11 mouse cellular contexts compared by ENCODE assay signal in genomic region chr2:11211961-11212562, GRCm38 (mm10). TPM values are rescaled to one million over a fixed set of nuclear protein-coding genes. Genes with fewer than 3 reads are reported as not detected.
DNase-seq lines count a peak whose midpoint lies in the region; ATAC-seq lines count a peak whose summit lies in the region.
"Had no signal": no experiment of that assay in that cellular context is flagged by ENCODE, and none has a peak within 500 bp of the region (broad histone marks: within the 10 kb centered on the region; RNA-seq: fewer than 3 reads in every experiment).

No protein-coding gene starts in this region.

- no peak overlapping the region for H3K4me2 ChIP-seq in heart, embryonic 11.5 days
- H3K4me2 ChIP-seq in kidney, embryonic 15.5 days: no peak overlapping the region
- H3K4me2 ChIP-seq in stomach, embryonic 15.5 days: no peak overlapping the region
- H3K4me2 ChIP-seq in midbrain, embryonic 15.5 days: no peak overlapping the region
- no peak overlapping the region for H3K4me2 ChIP-seq in hindbrain, embryonic 16.5 days (ENCODE audit: low read length)
- H3K4me2 ChIP-seq: hindbrain, embryonic 12.5 days had no signal

- no peaks in the 10 kb centered on the region for H3K27me3 ChIP-seq in heart, embryonic 11.5 days (ENCODE audit: control insufficient read depth, insufficient read depth, low read length)
- no peaks in the 10 kb centered on the region for H3K27me3 ChIP-seq in kidney, embryonic 15.5 days
- no peaks in the 10 kb centered on the region for H3K27me3 ChIP-seq in stomach, embryonic 15.5 days (replicated peaks)
- H3K27me3 ChIP-seq in midbrain, embryonic 15.5 days (replicated peaks): no peaks in the 10 kb centered on the region
- H3K27me3 ChIP-seq in hindbrain, embryonic 16.5 days (replicated peaks; ENCODE audit: control insufficient read depth, insufficient read depth, low read length): no peaks in the 10 kb centered on the region
- H3K27me3 ChIP-seq: hindbrain, embryonic 12.5 days had no signal

- ATAC-seq in heart, embryonic 11.5 days (replicated peaks; ENCODE audit: insufficient number of reproducible peaks, low FRiP score, low TSS enrichment): no peak
- ATAC-seq in common myeloid progenitor, adult 5-6 weeks (replicated peaks; ENCODE audit: low read depth, poor library complexity, severe bottlenecking): peak; percentile 36
- peak; percentile 83 for ATAC-seq in kidney, embryonic 15.5 days (replicated peaks; ENCODE audit: low FRiP score)
- peak; percentile 31; the same call in 1 of the 2 replicates for ATAC-seq in stomach, embryonic 15.5 days (ENCODE audit: insufficient read depth, low FRiP score, low read depth)
- ATAC-seq in monocyte, adult 5-6 weeks (replicated peaks; ENCODE audit: insufficient number of reproducible peaks, low FRiP score, low TSS enrichment, poor library complexity, severe bottlenecking): no peak
- no peak for ATAC-seq in midbrain, embryonic 15.5 days (replicated peaks)
- no peak for ATAC-seq in hindbrain, embryonic 16.5 days

- no peaks in the 10 kb centered on the region for H3K9me3 ChIP-seq in heart, embryonic 11.5 days (replicated peaks; ENCODE audit: control insufficient read depth, low read length)
- no peaks in the 10 kb centered on the region for H3K9me3 ChIP-seq in kidney, embryonic 15.5 days (replicated peaks)
- no peaks in the 10 kb centered on the region for H3K9me3 ChIP-seq in stomach, embryonic 15.5 days
- H3K9me3 ChIP-seq in midbrain, embryonic 15.5 days: no peaks in the 10 kb centered on the region
- no peaks in the 10 kb centered on the region for H3K9me3 ChIP-seq in hindbrain, embryonic 16.5 days (ENCODE audit: control insufficient read depth, low read length)
- H3K9me3 ChIP-seq: hindbrain, embryonic 12.5 days had no signal

- H3K9ac ChIP-seq in heart, embryonic 11.5 days (ENCODE audit: low read depth, low read length): no peak overlapping the region
- no peak overlapping the region for H3K9ac ChIP-seq in kidney, embryonic 15.5 days
- H3K9ac ChIP-seq in stomach, embryonic 15.5 days: no peak overlapping the region
- no peak overlapping the region for H3K9ac ChIP-seq in midbrain, embryonic 15.5 days
- no peak overlapping the region for H3K9ac ChIP-seq in hindbrain, embryonic 16.5 days (ENCODE audit: low read depth, low read length)
- H3K9ac ChIP-seq: hindbrain, embryonic 12.5 days had no signal

- no peak overlapping the region for H3K27ac ChIP-seq in heart, embryonic 11.5 days (ENCODE audit: low read depth, low read length)
- H3K27ac ChIP-seq in kidney, embryonic 15.5 days: no peak overlapping the region
- no peak overlapping the region for H3K27ac ChIP-seq in stomach, embryonic 15.5 days
- no peak overlapping the region for H3K27ac ChIP-seq in midbrain, embryonic 15.5 days
- no peak overlapping the region for H3K27ac ChIP-seq in hindbrain, embryonic 16.5 days (ENCODE audit: low read depth, low read length)
- H3K27ac ChIP-seq: hindbrain, embryonic 12.5 days had no signal

- no peaks in the 10 kb centered on the region for H3K4me1 ChIP-seq in heart, embryonic 11.5 days (ENCODE audit: control insufficient read depth, insufficient read depth, low read length)
- 0 out of 2 replicates have a peak, but pooled peaks cover 4% of the 10 kb centered on the region for H3K4me1 ChIP-seq in kidney, embryonic 15.5 days
- no peaks in the 10 kb centered on the region for H3K4me1 ChIP-seq in stomach, embryonic 15.5 days
- H3K4me1 ChIP-seq in midbrain, embryonic 15.5 days: no peaks in the 10 kb centered on the region
- no peaks in the 10 kb centered on the region for H3K4me1 ChIP-seq in hindbrain, embryonic 16.5 days (ENCODE audit: control insufficient read depth, insufficient read depth, low read depth, low read length)
- H3K4me1 ChIP-seq: hindbrain, embryonic 12.5 days had no signal

- WGBS in heart, embryonic 11.5 days (ENCODE audit: insufficient replicate concordance): 64% methylated on average over 7 of the region's 7 CpGs
- 38% methylated on average over 7 of the region's 7 CpGs for WGBS in kidney, embryonic 15.5 days
- WGBS in stomach, embryonic 15.5 days: 37% methylated on average over 7 of the region's 7 CpGs
- 72% methylated on average over 7 of the region's 7 CpGs for WGBS in midbrain, embryonic 15.5 days
- WGBS in hindbrain, embryonic 16.5 days: 68% methylated on average over 7 of the region's 7 CpGs

- no peaks in the 10 kb centered on the region for H3K36me3 ChIP-seq in heart, embryonic 11.5 days (ENCODE audit: control insufficient read depth, insufficient read depth, low read length)
- no peaks in the 10 kb centered on the region for H3K36me3 ChIP-seq in kidney, embryonic 15.5 days
- H3K36me3 ChIP-seq in stomach, embryonic 15.5 days: no peaks in the 10 kb centered on the region
- H3K36me3 ChIP-seq in midbrain, embryonic 15.5 days (replicated peaks): no peaks in the 10 kb centered on the region
- no peaks in the 10 kb centered on the region for H3K36me3 ChIP-seq in hindbrain, embryonic 16.5 days (ENCODE audit: control insufficient read depth, insufficient read depth, low read length)
- H3K36me3 ChIP-seq: hindbrain, embryonic 12.5 days had no signal

- DNase-seq in heart, adult 11 months: peak; percentile 74
- DNase-seq: thymus, postnatal 25 days had no signal

- H3K4me3 ChIP-seq in heart, embryonic 11.5 days (ENCODE audit: low read depth, low read length): no peak overlapping the region
- no peak overlapping the region for H3K4me3 ChIP-seq in kidney, embryonic 15.5 days (replicated peaks)
- no peak overlapping the region for H3K4me3 ChIP-seq in stomach, embryonic 15.5 days (replicated peaks)
- no peak overlapping the region for H3K4me3 ChIP-seq in midbrain, embryonic 15.5 days
- H3K4me3 ChIP-seq in hindbrain, embryonic 16.5 days (ENCODE audit: low read length): no peak overlapping the region
- H3K4me3 ChIP-seq: erythroblast, embryonic 14.5 days; hindbrain, embryonic 12.5 days had no signal

RNA-seq across cellular contexts. Expression of gene Prkcq, which starts 40.2 kb away (rescaled TPM):
- 1.7 and 2.3 TPM in 2 replicates for polyA plus RNA-seq in heart, embryonic 11.5 days (2014; fragmentation: Nextera tagmentation; extraction: Ambion mirVana)
- total RNA-seq in common myeloid progenitor, adult 5-6 weeks (2017): 10.1 and 16.0 TPM in 2 replicates
- 3.4 and 4.3 TPM in 2 replicates for polyA plus RNA-seq in kidney, embryonic 15.5 days (2015; fragmentation: Nextera tagmentation; extraction: Ambion mirVana)
- polyA plus RNA-seq in stomach, embryonic 15.5 days (2015; fragmentation: Nextera tagmentation; extraction: Ambion mirVana): 2.3 and 2.6 TPM in 2 replicates
- total RNA-seq in monocyte, adult 5-6 weeks (2017): 32.2 to 112 TPM (median 35.0 TPM) in 3 replicates
- 5.6 and 6.9 TPM in 2 replicates for polyA plus RNA-seq in midbrain, embryonic 15.5 days (2015; fragmentation: Nextera tagmentation; extraction: Ambion mirVana)
- polyA plus RNA-seq in hindbrain, embryonic 16.5 days (2015; fragmentation: Nextera tagmentation; extraction: Ambion mirVana): 20.1 and 20.8 TPM in 2 replicates
- polyA plus RNA-seq: erythroblast, embryonic 14.5 days had no signal

Comparison
In these comparisons a context has a peak if more than half of its experiments do, and no peak if none do; other contexts are left out.
1. ATAC-seq: peak in common myeloid progenitor, adult 5-6 weeks (single experiment), kidney, embryonic 15.5 days (single experiment) and stomach, embryonic 15.5 days (single experiment); none in heart, embryonic 11.5 days (single experiment), monocyte, adult 5-6 weeks (single experiment), midbrain, embryonic 15.5 days (single experiment) and hindbrain, embryonic 16.5 days (single experiment).